Mouse (Mus musculus): ENCODE results near the gene Flt1. TPM values are rescaled to one million over a fixed set of nuclear protein-coding genes. Genes with fewer than 3 reads are reported as not detected.

Flt1 gene
- 10 to 100 TPM; 28.4 to 30.1 TPM for total RNA-seq (2021)
- long read RNA-seq, experiment 1, full-length matches to known transcripts: 12 of 16 reads
- long read RNA-seq, experiment 1, partial matches to known transcripts: 2 of 16 reads
- long read RNA-seq, experiment 1, other reads (novel, unspliced or antisense): 2 of 16 reads
- long read RNA-seq, experiment 2, full-length matches to known transcripts: 5 of 8 reads
- long read RNA-seq, experiment 2, partial matches to known transcripts: 0 of 8 reads
- long read RNA-seq, experiment 2, other reads (novel, unspliced or antisense): 3 of 8 reads

DNA sequence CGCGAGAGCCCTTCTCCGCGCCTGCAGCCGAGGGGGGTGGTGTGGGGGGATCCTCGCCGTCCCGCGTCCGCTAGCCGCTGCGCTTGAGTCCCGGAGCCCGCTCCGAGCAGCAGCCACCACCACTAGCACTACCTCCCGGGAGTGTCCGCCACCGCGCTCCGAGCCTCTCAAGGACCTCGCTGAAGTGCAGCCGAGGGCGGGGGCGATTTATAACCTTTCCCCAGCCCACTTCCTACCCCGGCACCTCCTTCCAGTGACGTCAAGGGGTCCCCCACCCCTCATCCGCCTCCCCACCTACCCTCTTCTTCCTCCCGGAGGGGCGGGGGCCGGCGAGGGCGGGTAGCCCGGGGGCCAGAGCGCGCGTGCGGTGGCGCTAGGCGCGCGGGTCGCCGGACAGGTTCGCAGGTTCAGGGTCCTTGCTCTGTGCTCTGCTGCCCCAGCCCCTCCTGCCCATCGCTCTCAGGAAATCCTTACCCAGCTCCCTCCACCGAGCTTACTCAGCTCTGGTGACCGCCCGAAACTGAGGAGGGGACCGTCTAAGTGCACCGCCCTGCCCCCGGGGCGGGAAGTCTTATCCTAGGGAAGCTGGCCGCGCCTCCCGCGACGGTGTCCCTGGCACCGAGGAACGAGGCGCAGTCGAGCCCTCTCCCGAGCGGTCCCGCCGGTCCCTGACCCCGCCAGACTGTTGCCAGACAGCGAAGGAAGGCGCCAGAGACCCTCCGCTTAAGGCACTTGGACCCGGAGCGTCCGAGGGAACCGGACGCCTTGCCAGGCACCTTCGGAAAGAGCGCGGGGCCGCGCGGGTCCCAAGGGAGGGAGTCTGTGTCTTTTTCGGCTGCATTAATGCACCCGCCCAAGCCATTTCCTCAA lies at the start of gene Flt1:
Gene Flt1 (minus strand): TSS at position 181 of the 870 bp plus-strand sequence.
- no peak for DNase-seq (ENCODE audit: low spot score in 2 of 2)

DNA sequence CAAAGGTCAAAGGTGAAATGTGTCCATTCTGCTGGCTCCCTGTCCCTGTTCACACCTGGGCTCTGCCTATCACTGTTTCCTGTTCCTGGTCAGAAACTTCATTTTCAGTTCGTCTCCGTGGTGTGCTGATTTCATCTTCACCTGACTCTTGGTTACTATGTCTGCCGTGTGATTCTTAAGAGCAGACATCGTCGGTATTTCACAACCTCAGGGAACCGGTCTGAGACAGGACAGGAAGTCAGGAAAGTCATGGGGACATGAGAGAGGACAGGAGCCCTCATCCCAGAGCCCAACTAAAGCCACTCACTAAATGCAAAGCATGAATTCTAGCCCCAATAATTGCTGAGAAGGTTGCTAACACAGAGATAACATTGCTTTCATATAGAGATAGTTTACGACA lies 49.4 kb upstream of the Flt1 start:
- no peak for DNase-seq (ENCODE audit: low spot score in 2 of 2)

DNA sequence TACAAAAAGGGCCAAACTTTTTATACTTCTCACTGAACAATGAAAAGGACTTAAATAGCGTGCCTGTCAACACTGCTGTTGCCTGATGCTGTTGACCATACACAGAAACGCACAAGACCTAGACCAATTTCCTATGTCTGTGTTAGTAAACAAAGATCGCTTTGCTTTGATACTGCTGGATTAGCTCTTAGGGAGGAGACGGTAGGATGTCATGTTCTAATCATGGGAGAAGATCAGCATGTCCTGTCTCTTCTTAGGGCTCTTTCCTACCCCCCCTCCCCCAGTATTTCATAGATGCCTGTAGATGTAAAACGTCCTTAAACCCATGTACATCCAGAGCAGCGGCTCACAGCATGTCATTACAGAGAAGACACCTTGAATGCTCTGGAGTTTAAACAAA lies 44.1 kb upstream of the Flt1 start:
- no peak for DNase-seq (ENCODE audit: low spot score in 2 of 2)

DNA sequence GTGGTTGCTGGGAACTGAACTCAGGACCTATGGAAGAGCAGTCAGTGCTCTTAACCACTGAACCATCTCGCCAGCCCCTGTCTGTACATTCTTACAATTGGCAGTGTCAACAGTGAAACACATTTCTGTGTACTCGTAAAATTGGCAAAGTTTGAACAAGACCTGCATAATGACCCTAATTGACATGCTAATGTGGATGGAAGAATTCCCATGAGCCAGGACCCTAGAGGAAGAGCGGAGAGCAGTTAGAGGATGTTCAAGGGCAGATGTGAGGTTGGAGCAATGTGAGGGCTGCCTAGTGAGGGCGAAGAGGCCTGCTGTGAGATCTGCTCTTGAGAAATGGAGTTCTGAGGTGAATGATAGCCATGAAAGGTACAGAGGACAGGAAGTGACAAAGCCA lies 38.2 kb upstream of the Flt1 start:
- no peak for DNase-seq (ENCODE audit: low spot score in 2 of 2)

GRCm38 (mm10) chr5:147761984-147762383 lies 36.2 kb upstream of the Flt1 start:
- DNase-seq (ENCODE audit: low spot score in 2 of 2): no peak

- DNase-seq (ENCODE audit: low spot score in 2 of 2): no peak
Measured at GRCm38 (mm10) chr5:147761275-147761674, 35.5 kb upstream of the Flt1 start.

- DNase-seq (ENCODE audit: low spot score in 2 of 2): no peak
Measured at GRCm38 (mm10) chr5:147758640-147759319, 33.0 kb upstream of the Flt1 start.

DNA sequence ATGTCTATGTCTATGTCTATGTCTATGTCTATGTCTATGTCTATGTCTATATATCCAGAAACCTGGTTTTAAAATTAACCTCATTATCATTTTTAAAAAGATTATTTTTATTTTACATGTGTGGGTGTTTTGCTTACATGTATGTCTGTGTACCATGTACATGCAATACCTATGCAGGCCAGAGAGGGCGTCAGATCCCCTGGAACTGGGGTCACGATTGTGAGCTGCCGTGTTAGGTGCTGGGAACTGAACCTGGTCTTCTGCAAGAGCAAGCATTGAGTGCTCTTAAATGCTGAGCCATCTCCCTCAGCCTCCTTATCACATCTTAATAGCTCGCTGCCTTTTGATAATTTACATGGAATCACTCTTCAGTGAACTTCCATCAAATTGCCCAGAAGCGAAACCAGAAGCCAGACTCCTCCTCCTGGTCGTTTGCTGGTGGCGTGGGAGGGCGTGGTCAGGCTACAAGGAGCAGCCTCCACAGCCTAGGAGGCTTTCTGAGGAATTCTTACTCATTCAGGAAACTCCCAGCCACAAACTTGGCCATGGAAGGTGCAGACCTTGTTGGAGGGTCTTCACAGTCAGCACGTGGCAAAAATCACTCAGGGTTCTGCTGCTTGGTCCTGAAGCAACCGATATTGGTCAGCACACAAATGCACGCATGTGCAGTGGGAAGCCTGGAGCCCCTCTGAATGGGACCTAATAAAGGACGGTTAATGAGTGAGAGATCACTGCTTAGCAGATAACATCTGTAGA lies 32.2 kb upstream of the Flt1 start:
- no peak for DNase-seq (ENCODE audit: low spot score in 2 of 2)

DNA sequence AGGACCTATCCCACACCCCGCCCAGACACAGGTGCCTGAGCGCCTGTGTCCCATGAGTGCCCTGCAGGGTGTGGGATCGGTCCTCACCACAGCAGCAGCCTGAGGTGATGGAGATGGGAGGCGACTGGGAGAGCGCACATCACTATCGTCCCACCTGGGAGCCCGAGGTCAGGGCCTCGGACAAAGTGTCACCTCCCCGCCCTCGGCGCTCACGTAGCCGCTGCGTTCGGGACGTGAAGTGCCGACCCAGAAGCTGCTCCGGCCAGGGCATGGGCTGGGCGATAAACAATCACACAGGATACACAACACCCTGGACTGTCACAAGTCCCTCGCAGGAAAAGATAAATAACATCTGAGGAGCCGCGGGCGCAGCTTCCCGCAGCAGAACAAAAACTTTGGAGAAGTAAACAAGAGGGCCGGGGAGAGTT lies 27.1 kb upstream of the Flt1 start:
- no peak for DNase-seq (ENCODE audit: low spot score in 2 of 2)

GRCm38 (mm10) chr5:147751673-147752130 lies 25.9 kb upstream of the Flt1 start:
- peak in 1 of 2 experiments; percentile 6 for DNase-seq (ENCODE audit: low spot score in 2 of 2)

DNA sequence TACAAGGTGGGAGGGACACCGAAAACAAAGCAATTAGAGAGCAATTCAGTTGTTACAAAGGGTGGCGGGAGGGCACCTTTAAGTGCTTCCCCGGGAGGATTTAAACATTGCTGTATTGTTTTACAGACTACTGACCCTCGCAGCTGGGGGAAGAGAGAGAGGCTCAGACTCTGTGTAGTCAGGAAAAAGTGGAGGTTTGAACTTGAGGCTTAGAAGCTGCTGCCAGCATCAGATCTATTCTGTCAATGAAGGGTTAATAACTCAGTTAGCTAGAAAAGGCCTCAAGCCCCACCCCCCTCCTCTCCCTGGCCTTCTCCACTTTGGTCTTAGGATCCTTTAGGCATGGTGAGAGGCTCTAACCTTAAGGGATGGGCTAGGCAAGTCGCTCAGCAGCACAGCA lies 24.2 kb upstream of the Flt1 start:
- no peak for DNase-seq (ENCODE audit: low spot score in 2 of 2)

- peak; percentile 34 to 53 for DNase-seq (ENCODE audit: low spot score in 2 of 2)
Measured at GRCm38 (mm10) chr5:147748081-147748581, 22.3 kb upstream of the Flt1 start.

DNA sequence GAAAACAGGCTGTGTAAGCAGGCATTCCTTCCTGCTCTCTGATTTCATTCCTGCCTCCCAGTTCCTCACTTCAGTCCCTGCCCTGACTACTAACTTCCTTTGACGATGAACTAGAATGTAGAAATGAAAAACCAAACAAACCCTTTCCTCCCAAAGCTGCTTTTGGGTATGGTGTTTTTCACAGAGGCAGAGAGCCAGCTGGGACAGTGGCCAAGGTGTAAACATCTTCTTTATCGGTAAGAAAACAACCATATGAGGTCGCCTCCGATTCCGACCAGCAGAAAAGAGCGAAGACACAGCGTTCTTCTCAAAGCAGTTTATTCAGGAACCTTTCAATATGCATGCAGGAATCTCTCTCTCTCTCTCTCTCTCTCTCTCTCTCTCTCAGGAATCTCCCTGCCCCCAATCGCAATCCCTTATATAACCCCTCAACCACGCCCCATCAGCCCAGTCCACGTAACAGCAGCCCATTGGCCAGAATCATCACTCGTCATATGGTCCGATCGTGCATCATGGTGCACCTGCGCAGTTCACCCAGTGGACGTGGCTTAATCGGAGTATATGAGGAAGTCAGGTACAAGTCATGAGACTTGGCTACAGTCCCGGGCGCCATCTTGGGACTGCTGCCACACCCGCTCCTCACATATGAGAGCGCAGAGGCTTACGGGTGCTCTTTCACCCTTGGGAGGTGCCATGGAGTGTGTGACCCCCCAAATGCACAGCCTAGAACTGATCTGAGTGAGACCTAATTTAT lies 19.3 kb upstream of the Flt1 start:
- DNase-seq (ENCODE audit: low spot score in 2 of 2): no peak

GRCm38 (mm10) chr5:147742468-147743111 lies 16.8 kb upstream of the Flt1 start:
- no peak for DNase-seq (ENCODE audit: low spot score in 2 of 2)

GRCm38 (mm10) chr5:147736766-147737280 lies 11.0 kb upstream of the Flt1 start:
- DNase-seq (ENCODE audit: low spot score in 2 of 2): no peak

- no peak for DNase-seq (ENCODE audit: low spot score in 2 of 2)
Measured at GRCm38 (mm10) chr5:147733682-147734081, 7.9 kb upstream of the Flt1 start.

DNA sequence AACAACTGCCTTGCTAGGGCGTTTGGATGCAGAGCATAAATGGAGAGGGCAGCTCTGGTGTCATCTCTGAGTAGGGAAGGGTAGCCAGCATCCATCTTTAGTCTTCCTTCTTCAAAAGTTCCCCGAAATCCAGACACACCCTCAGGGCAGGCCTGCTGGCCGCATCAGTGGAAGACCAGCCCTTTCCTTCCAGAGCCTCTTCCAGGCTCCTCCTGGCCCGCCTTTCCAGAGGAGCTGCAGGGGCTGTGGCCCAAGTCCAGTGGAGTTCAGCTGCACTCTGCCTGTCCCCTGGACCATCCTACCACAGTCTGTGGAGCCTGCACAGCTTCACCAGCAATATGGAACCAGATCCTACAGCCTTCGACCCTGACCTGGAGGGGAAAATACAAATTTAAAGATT lies 7.1 kb upstream of the Flt1 start:
- DNase-seq (ENCODE audit: low spot score in 2 of 2): no peak

DNA sequence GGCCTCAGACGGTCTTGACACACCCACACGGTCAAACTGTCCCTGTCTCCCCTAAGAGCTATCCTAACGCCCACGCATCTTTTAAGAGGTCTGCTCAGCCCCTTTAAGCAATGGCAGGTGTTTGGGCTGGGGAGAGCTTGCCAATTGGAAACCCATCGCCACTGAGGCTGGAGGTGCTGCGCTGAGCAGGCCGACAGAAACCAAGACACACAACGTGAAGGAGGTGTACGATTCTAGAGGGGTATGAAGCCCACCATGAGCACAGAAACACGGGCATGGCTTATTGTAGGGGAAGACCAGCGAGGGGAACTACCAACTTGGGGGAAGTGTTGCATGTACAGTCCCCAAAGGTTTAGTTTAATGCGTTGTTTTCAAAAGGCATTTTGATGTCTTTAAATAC lies 1.7 kb upstream of the Flt1 start:
- no peak for DNase-seq (ENCODE audit: low spot score in 2 of 2)

- DNase-seq (ENCODE audit: low spot score in 2 of 2): no peak
Measured at GRCm38 (mm10) chr5:147726701-147727393, 1.0 kb upstream of the Flt1 start.

All from layer of hippocampus, postnatal 14 days (tissue).